Comparison of ENCODE assay signal across 1 mouse cellular context in the genomic region with DNA sequence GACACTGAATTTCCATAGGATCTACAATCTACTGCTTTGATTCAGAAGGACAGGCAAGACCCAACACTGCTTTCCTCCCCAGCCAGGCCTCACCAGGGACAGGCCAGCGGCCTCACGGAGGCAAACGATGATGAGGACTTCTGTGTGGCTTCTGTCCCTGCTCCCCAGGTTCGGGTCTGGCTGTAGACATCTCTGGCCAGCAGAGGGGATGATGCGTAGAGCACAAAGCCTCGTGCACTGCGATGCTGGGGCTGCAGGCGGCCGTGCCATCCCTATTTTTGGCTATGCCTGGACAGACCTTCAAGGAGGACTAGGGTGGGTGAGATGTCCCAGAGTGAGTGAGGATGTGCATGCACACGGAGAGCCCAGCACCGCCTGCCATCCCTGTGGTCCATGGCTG.
TF ChIP-seq lines count a peak whose summit lies in the region.

No protein-coding gene starts in this region.

TF ChIP-seq in MEL, 35 proteins besides CTCF, POLR2A, EP300 and RAD21:
- TF ChIP-seq ZKSCAN1 (IDR thresholded peaks at IDR 0.05; ENCODE audit: low read depth, low read length) (no peak), MYC (IDR thresholded peaks at IDR 0.05; ENCODE audit: low read depth, low read length) (no peak), ZC3H11A (IDR thresholded peaks at IDR 0.05; ENCODE audit: low read depth, low read length) (no peak), SMC3 (IDR thresholded peaks at IDR 0.05; ENCODE audit: low read depth, low read length) (no peak)
TF ChIP-seq in MEL: peak in this region for 0.
